Mouse (Mus musculus) cerebellum, adult 8-10 months (tissue): ENCODE measurements around the gene ccdc198.

Experiments
- DNase-seq: peaks from one replicate; pipeline ENCODE4 v3.0.0; 2022

The ccdc198 gene

GRCm38 (mm10) chr14:49197031-49197527 lies 48.2 kb downstream of the ccdc198 start:
- no peak for DNase-seq

GRCm38 (mm10) chr14:49186270-49186669 lies 59.0 kb downstream of the ccdc198 start:
- DNase-seq = no peak

GRCm38 (mm10) chr14:49179736-49180135 lies 65.5 kb downstream of the ccdc198 start:
- DNase-seq = no peak

GRCm38 (mm10) chr14:49173290-49174135 lies 71.8 kb downstream of the ccdc198 start:
- no peak for DNase-seq

GRCm38 (mm10) chr14:49172582-49172988 lies 72.7 kb downstream of the ccdc198 start:
- peak; percentile 39 for DNase-seq

- peak; percentile 93 for DNase-seq
Observed at GRCm38 (mm10) chr14:49171867-49172581, 73.2 kb downstream of the ccdc198 start, which contains the start of gene Naa30. Naa30 (plus strand) TSS chr14:49172226.

- no peak for DNase-seq
Observed at GRCm38 (mm10) chr14:49171286-49171685, 74.0 kb downstream of the ccdc198 start.
